Mouse (Mus musculus) heart, postnatal 25 days (tissue): ENCODE data around the gene Pou6f1. TPM values are rescaled to one million over a fixed set of nuclear protein-coding genes. Genes with fewer than 3 reads are reported as not detected.
"Not testable (repeated sequence)": the region's sequence is repeated elsewhere in the genome, so short reads cannot be mapped to it uniquely, and the experiment has no call there.

Experiments
- DNase-seq: peaks from one replicate; pipeline ENCODE4 v3.0.0; 2022; ENCODE audit warnings: low spot score
- intact Hi-C: fragments of 180-260 bp; cut with DNase I; formaldehyde crosslinking; loops from one replicate; pipeline ENCODE4 v1.15.1; 2025
- total RNA-seq, 2 experiments: library from RNA; stranded (reverse); gene quantifications; 2 replicates each; pipeline ENCODE4 v1.2.3; 2021

Pou6f1 gene
- total RNA-seq, 2 experiments from 2014 or later = 10.5 to 10.9 TPM

GRCm38 (mm10) chr15:100587166-100587565, 12.6 kb downstream of the Pou6f1 start:
- intact Hi-C loops = no loop called here

DNA sequence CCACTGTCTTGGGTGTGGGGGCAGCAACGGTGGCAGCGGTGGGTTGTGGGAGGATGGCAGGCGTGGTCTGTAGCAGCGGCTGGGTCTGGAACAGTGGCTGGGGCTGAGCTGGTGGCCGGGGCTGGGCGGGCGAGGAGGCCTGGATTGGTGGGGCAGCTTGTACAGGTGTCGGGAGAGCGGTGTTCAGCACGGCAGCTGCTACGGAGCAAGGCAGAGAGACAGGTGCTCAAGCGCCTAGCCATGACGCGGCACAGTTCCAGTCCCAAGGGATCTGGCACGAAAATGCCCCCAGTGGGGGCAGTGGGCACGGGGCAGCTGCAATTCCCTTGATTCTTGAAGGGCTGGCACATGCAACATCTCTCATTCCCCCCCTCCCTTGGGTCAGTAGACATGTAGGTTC, 13.9 kb downstream of the Pou6f1 start:
- intact Hi-C loops = no loop called here
- no peak for DNase-seq

More at GRCm38 (mm10) chr15:100587166-100587565, 12.6 kb downstream of the Pou6f1 start:
- no peak for DNase-seq

DNA sequence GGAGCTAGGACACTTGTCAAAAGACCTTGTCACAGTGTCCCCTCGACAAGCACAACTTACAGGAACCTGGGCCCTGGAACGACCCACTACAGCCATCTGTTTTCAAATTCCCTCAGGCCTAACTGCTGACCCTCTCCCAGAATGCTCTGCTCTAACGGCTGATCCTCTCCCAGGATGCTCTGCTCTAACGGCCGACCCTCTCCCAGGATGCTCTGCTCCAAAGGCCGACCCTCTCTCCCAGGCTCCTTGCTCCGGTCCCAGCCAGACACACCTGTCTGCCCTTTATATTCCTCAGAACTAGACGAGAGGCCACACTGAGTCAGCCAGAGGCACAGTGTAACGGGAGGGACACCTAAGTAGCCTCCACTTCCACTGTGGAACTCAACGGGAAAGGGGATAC, 19.7 kb downstream of the Pou6f1 start:
- intact Hi-C loops = no loop called here
- DNase-seq = no peak

GRCm38 (mm10) chr15:100577972-100578371, 21.8 kb downstream of the Pou6f1 start:
- intact Hi-C loops = no loop called here

DNA sequence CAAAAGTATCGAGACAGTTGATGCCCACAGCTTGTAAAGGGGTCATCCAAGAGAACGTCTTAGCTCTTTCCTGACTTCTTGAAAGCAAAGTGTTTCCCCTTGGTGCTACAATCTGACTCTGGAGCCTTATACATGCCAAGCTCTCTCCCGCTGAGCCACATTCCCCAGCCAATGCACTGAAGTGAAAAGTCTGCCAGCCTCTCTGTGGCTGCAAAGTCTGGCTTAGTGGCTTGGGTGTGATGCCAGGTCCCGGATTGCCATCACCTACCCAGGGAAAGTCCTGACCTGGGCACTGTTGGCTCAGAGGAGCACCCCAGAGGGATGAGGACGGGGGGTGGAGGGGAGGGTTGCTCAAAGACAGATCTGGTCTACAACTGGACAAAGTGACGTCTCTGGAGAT, 23.0 kb downstream of the Pou6f1 start:
- intact Hi-C loops = no loop called here
- DNase-seq = no peak

More at GRCm38 (mm10) chr15:100577972-100578371, 21.8 kb downstream of the Pou6f1 start:
- no peak for DNase-seq

DNA sequence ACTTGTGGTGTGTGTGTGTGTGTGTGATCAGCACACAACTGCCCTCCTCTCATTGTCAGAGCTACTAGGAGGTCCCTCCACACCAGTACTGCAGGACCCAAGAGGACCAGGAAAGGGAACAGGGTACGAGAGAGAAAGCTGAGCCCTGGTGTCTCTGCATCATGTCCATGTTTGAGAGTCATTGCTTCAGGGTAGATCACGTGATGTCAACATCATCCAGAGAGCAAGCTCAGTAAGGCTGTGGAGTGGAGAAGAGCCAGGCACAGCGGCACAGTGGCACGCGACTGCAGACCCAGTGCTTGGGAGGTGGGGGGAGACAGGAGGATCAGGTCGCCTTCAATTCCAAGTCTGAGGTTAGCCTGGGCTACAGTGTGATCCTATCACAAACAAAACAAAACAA, 23.4 kb downstream of the Pou6f1 start:
- intact Hi-C loops = no loop called here
- DNase-seq = no peak

- intact Hi-C loops = no loop called here
- no peak for DNase-seq
These were observed 24.4 kb downstream of the Pou6f1 start for GRCm38 (mm10) chr15:100575366-100575765.

DNA sequence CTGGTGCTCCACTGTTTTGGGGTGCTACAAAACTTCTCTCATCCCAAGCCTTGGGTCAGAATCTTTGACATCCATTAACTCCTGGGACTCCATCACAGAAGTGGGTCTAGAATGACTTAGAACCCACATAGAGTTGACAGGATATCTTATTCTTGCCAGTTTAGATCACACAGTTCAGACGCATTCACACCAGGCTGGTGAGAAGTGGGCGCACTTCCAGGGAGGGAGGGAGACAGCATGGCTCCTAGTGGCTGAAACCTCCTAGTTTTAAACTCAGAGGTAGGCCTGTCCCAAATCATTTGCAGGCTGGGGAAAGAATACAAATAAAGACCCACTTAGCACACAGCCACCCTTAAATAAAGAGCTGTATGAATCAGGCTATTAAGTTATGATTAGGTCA, 25.4 kb downstream of the Pou6f1 start:
- intact Hi-C loops = no loop called here
- no peak for DNase-seq

DNA sequence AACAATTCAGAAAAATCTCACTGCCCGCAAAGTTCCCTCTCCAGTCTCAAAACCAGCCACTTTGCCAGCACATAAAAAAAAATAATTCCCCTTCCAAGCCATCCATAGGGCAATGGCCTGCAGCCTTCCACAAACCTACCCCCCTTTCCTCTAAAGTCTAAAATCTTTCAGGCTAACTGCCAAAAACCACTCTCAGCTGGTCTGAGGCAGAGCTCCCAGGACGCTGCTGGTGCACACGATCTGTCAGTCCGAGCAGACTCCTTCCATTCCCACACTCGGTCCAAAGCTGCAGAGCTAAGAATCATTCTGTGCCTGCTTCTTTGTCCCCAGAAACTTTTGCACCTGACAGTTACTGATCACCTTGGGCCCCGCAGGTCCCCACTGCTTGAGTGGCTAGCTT, 25.8 kb downstream of the Pou6f1 start:
- intact Hi-C loops = no loop called here
- no peak for DNase-seq

DNA sequence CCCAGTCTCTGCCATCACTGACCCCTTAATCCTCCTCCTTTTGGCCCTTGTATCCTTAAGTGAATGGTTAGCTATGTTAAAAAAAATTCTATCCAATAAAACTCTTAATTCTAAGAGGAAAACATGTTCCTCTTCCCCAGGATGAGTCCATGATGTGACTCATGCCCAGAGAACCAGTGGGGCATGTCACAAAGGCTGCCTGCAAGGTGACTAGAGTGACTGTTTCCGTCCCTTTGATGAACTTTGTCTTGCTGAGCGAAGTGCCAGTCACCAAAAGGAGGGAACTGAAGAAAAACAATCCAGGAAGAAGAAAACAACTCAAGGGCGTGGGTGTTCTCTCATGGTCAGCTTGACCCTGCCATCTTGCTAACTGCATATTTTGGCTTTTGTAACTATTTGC, 30.5 kb downstream of the Pou6f1 start:
- no peak for DNase-seq
- intact Hi-C loops = no loop called here

- DNase-seq = no peak
- intact Hi-C loops = no loop called here
These were observed 33.3 kb downstream of the Pou6f1 start for GRCm38 (mm10) chr15:100566531-100566930.

- no peak for DNase-seq
- intact Hi-C loops = no loop called here
These were observed 41.9 kb downstream of the Pou6f1 start for GRCm38 (mm10) chr15:100557705-100558433.

DNA sequence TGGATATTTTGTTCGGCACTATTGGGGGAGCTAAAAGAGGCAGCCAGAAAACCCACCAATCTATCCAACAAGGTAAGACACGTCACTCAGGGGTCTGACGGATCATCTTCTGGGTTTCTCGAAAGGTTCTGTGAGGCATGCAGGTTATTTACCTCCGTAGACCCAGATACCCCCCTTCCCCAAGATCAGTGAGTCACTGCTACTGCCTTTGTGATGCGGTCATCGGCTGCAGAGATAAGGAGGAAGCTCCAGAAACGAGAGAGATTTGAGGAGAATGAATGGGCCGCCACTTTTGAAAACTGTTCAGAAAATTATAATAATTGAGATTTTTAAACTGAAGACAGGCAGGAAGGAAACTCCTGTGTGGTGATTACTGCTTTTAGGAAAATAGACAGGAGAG, 43.4 kb downstream of the Pou6f1 start:
- no peak for DNase-seq
- intact Hi-C loops = no loop called here

DNA sequence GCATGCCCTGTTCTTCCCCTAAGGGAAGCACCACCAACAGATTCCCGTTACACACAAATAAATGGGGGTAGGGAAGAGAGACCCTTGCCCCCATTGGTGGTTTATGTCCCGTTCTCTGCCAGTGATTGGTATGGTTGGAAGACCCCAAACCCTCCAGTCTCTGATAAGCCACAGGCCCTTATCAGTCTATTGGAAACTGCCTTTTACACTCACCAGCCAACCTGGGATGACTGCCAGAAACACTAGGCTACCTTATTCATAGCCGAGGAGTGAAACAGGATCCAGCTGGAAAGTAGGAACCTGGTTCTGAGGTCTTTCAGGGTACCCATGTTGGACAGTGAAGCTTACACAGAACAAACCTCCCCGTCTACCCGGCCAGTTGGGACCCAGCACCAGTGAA, 43.8 kb downstream of the Pou6f1 start:
- no peak for DNase-seq
- intact Hi-C loops = no loop called here

GRCm38 (mm10) chr15:100551326-100552307, 48.2 kb downstream of the Pou6f1 start, which contains the start of gene Tfcp2:
TSS of gene Tfcp2 (minus strand) at chr15:100552008.
- peak; percentile 99 for DNase-seq
- intact Hi-C loops = no loop called here

DNA sequence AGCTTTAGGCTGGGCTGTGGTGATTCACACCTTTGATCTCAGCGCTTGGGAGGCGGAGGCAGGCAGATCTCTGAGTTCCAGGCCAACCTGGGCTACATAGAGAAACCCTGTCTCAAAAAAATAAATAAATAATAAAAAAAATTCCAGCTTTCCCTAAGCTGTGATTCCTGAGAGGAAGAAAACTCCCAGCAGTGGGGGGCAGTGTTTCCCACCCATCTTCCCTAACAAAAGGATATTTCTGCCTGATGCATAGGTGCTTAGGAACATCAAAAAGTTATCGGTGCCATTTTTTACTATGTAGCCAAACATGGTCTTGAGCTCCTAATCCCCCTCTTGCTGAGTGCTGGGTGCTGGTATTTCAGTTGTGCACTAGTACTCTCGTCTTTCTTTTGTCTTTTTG, 49.5 kb downstream of the Pou6f1 start:
- no peak for DNase-seq
- intact Hi-C loops = no loop called here

GRCm38 (mm10) chr15:100543651-100544030, 56.1 kb downstream of the Pou6f1 start:
- intact Hi-C loops, DNase-seq: not testable (repeated sequence)

GRCm38 (mm10) chr15:100542876-100543650, 56.7 kb downstream of the Pou6f1 start:
- intact Hi-C loops, DNase-seq: not testable (repeated sequence)

GRCm38 (mm10) chr15:100541426-100541825, 58.4 kb downstream of the Pou6f1 start:
- intact Hi-C loops = no loop called here
- no peak for DNase-seq

- DNase-seq, intact Hi-C loops: not testable (repeated sequence)
These were observed 58.8 kb downstream of the Pou6f1 start for GRCm38 (mm10) chr15:100541001-100541400.
